Comparison of ENCODE assay signal across 8 mouse cellular contexts in genomic region chr19:10895708-10896107, GRCm38 (mm10). TPM values are rescaled to one million over a fixed set of nuclear protein-coding genes. Genes with fewer than 3 reads are reported as not detected.
DNase-seq lines count a peak whose midpoint lies in the region; ATAC-seq and TF ChIP-seq lines count a peak whose summit lies in the region.

No protein-coding gene starts in this region.

- peak overlapping the region; percentile 72 for H3K27ac ChIP-seq in kidney, adult 2 months (ENCODE audit: insufficient read depth, low read depth, low read length)
- peak overlapping the region; percentile 78 for H3K27ac ChIP-seq in MEL (ENCODE audit: control insufficient read depth, low read depth, low read length)
- peak overlapping the region; percentile 88 for H3K27ac ChIP-seq in liver, embryonic 12.5 days

- TF ChIP-seq POLR2A in kidney, adult 2 months (IDR thresholded peaks at IDR 0.05; ENCODE audit: low read depth, low read length): no peak
- TF ChIP-seq POLR2A in MEL (IDR thresholded peaks at IDR 0.05; ENCODE audit: control insufficient read depth in 1 of 2, insufficient read depth in 1 of 2, low read depth in 1 of 2, low read length in 2 of 2, poor library complexity in 1 of 2): no peak

- no peak for TF ChIP-seq RAD21 in MEL (IDR thresholded peaks at IDR 0.05; ENCODE audit: low read depth, low read length)

- no peaks in the 10 kb centered on the region for H3K9me3 ChIP-seq in MEL (replicated peaks; ENCODE audit: insufficient read depth, low read length)
- H3K9me3 ChIP-seq in liver, embryonic 12.5 days (replicated peaks): no peaks in the 10 kb centered on the region

- no peaks in the 10 kb centered on the region for H3K27me3 ChIP-seq in kidney, adult 2 months (replicated peaks; ENCODE audit: control insufficient read depth, insufficient read depth, low read length)
- no peaks in the 10 kb centered on the region; a peak in 1 of 4 replicates for H3K27me3 ChIP-seq in MEL (ENCODE audit: control insufficient read depth in 1 of 2, insufficient read depth in 2 of 2, low read length in 2 of 2)
- H3K27me3 ChIP-seq in liver, embryonic 12.5 days (replicated peaks): no peaks in the 10 kb centered on the region

- no peaks in the 10 kb centered on the region for H3K36me3 ChIP-seq in kidney, adult 2 months (ENCODE audit: control insufficient read depth, insufficient read depth, low read length)
- H3K36me3 ChIP-seq in MEL (ENCODE audit: control insufficient read depth in 1 of 2, insufficient read depth in 2 of 2, low read length in 2 of 2): peaks cover 3 to 13% of the 10 kb centered on the region in 2 experiments; a peak in 3 of 4 replicates
- peaks cover 35% of the 10 kb centered on the region for H3K36me3 ChIP-seq in liver, embryonic 12.5 days

- WGBS in kidney, adult 2 months: under 1% methylated on average over 16 of the region's 16 CpGs
- WGBS in liver, embryonic 12.5 days (ENCODE audit: insufficient replicate concordance): 1% methylated on average over 16 of the region's 16 CpGs

- no peak for DNase-seq in kidney, adult 2 months
- DNase-seq in kidney, adult 8-10 months: no peak
- DNase-seq in MEL (ENCODE audit: low read depth, low spot score): no peak
- DNase-seq in fibroblast of lung, adult 2 months (ENCODE audit: low read depth): peak; percentile 57
- no peak for DNase-seq in left cerebral cortex, adult 11 months (ENCODE audit: low spot score)
- no peak for DNase-seq in right cerebral cortex, postnatal 10 days (ENCODE audit: low spot score in 2 of 2)
- DNase-seq in gastrocnemius, postnatal 36 days: no peak

- ATAC-seq in liver, embryonic 12.5 days: no peak

- TF ChIP-seq CTCF in kidney, adult 2 months (conservative IDR thresholded peaks at IDR 0.05; ENCODE audit: insufficient read depth, insufficient read length, low read depth, low read length): no peak
- no peak for TF ChIP-seq CTCF in MEL (IDR thresholded peaks at IDR 0.05 in 2 of 3, conservative IDR thresholded peaks at IDR 0.05 in 1 of 3; ENCODE audit: control insufficient read depth in 1 of 3, insufficient read depth in 1 of 3, low read depth in 2 of 3, low read length in 3 of 3, poor library complexity in 1 of 3, severe bottlenecking in 1 of 3)

- intact Hi-C loops in gastrocnemius, postnatal 36 days (cut with DNase I): loop anchor here (2.0 kb wide), 1 partner anchor 15 kb away; no protein-coding TSS in a partner anchor

- peak overlapping the region; percentile 93 for H3K4me2 ChIP-seq in liver, embryonic 12.5 days

- peak overlapping the region; percentile 97 for H3K9ac ChIP-seq in MEL (ENCODE audit: control insufficient read depth, low read depth, low read length, poor library complexity, severe bottlenecking)
- H3K9ac ChIP-seq in liver, embryonic 12.5 days: peak overlapping the region; percentile 85

- no peak for TF ChIP-seq EP300 in MEL (IDR thresholded peaks at IDR 0.05; ENCODE audit: low read depth in 1 of 2, low read length in 2 of 2)

- H3K4me3 ChIP-seq in kidney, adult 2 months (ENCODE audit: insufficient read depth, low read depth, low read length): peak overlapping the region; percentile 89
- H3K4me3 ChIP-seq in MEL (ENCODE audit: control insufficient read depth in 1 of 2, insufficient read depth in 1 of 2, low read depth in 2 of 2, low read length in 2 of 2): peak overlapping the region; percentile 69 to 97
- peak overlapping the region; percentile 88 for H3K4me3 ChIP-seq in liver, embryonic 12.5 days

- H3K79me2 ChIP-seq in MEL (ENCODE audit: control insufficient read depth, insufficient read depth, low read length, poor library complexity): peaks cover 35% of the 10 kb centered on the region

- peaks cover 4% of the 10 kb centered on the region; the same call in 1 of the 2 replicates for H3K4me1 ChIP-seq in kidney, adult 2 months (ENCODE audit: control insufficient read depth, insufficient read depth, low read length)
- H3K4me1 ChIP-seq in MEL (ENCODE audit: control insufficient read depth in 1 of 2, insufficient read depth in 2 of 2, low read length in 2 of 2): peaks cover 0 to 7% of the 10 kb centered on the region in 2 experiments; a peak in 1 of 4 replicates
- peaks cover 27% of the 10 kb centered on the region for H3K4me1 ChIP-seq in liver, embryonic 12.5 days

TF ChIP-seq in MEL, 35 proteins besides CTCF, POLR2A, EP300 and RAD21:
- TF ChIP-seq MYC (IDR thresholded peaks at IDR 0.05; ENCODE audit: low read depth, low read length) (no peak; the same call in 1 of the 2 replicates), MEF2A (IDR thresholded peaks at IDR 0.05; ENCODE audit: extremely low read depth, insufficient replicate concordance, low read depth, low read length, poor library complexity, severe bottlenecking) (no peak), KAT2A (conservative IDR thresholded peaks at IDR 0.05; ENCODE audit: low read depth, low read length) (0 out of 2 replicates have a peak, but pooled peaks have one; percentile 23), ETS1 (IDR thresholded peaks at IDR 0.05; ENCODE audit: low read depth, low read length) (no peak), CHD1 (IDR thresholded peaks at IDR 0.05; ENCODE audit: low read depth, low read length) (0 out of 2 replicates have a peak, but pooled peaks have one; percentile 54), BHLHE40 (IDR thresholded peaks at IDR 0.05; ENCODE audit: borderline replicate concordance, low read depth, low read length) (no peak)

RNA-seq across cellular contexts. Expression of gene Prpf19, which starts 0.7 kb away (rescaled TPM):
- polyA plus RNA-seq in kidney, adult 2 months (2012; rRNA removed): 175 and 188 TPM in 2 replicates
- 154 and 158 TPM in 2 replicates for total RNA-seq in MEL (2012; rRNA removed)
- polyA plus RNA-seq in MEL (2012; ENCODE audit: insufficient read depth in 1 of 2, insufficient read length in 2 of 2, low read depth in 1 of 2, low replicate concordance in 2 of 2, missing spikeins in 1 of 2): 100 to 1,000 TPM; 128 to 363 TPM
- 24.1 and 25.6 TPM in 2 replicates for polyA plus RNA-seq in liver, embryonic 12.5 days (2016; fragmentation: Nextera tagmentation; extraction: Ambion mirVana)
- total RNA-seq in gastrocnemius, postnatal 36 days (2021): 100 to 1,000 TPM; 140 to 166 TPM

RNA-seq across cellular contexts. Expression of gene Tmem109, which starts 13.9 kb away (rescaled TPM):
- polyA plus RNA-seq in kidney, adult 2 months (2012; rRNA removed): 101 and 124 TPM in 2 replicates
- 20.6 and 30.4 TPM in 2 replicates for total RNA-seq in MEL (2012; rRNA removed)
- 10 to 100 TPM in 1 of 2 experiments, not detected in 1; 42.4 TPM for polyA plus RNA-seq in MEL (2012; ENCODE audit: insufficient read depth in 1 of 2, insufficient read length in 2 of 2, low read depth in 1 of 2, low replicate concordance in 2 of 2, missing spikeins in 1 of 2)
- polyA plus RNA-seq in liver, embryonic 12.5 days (2016; fragmentation: Nextera tagmentation; extraction: Ambion mirVana): 28.2 and 28.5 TPM in 2 replicates
- total RNA-seq in gastrocnemius, postnatal 36 days (2021): 100 to 1,000 TPM; 218 to 234 TPM

RNA-seq across cellular contexts. Expression of gene Zp1, which starts 24.7 kb away (rescaled TPM):
- polyA plus RNA-seq in kidney, adult 2 months (2012; rRNA removed): 0.05 TPM in 1 of 2 replicates, not detected in the other
- not detected in 2 replicates for total RNA-seq in MEL (2012; rRNA removed)
- polyA plus RNA-seq in MEL (2012; ENCODE audit: insufficient read depth in 1 of 2, insufficient read length in 2 of 2, low read depth in 1 of 2, low replicate concordance in 2 of 2, missing spikeins in 1 of 2): not detected
- polyA plus RNA-seq in liver, embryonic 12.5 days (2016; fragmentation: Nextera tagmentation; extraction: Ambion mirVana): not detected in 2 replicates
- total RNA-seq in gastrocnemius, postnatal 36 days (2021): not detected

RNA-seq across cellular contexts. Expression of gene Tmem132a, which starts 26.0 kb away (rescaled TPM):
- 12.1 and 15.8 TPM in 2 replicates for polyA plus RNA-seq in kidney, adult 2 months (2012; rRNA removed)
- total RNA-seq in MEL (2012; rRNA removed): not detected in 2 replicates
- not detected for polyA plus RNA-seq in MEL (2012; ENCODE audit: insufficient read depth in 1 of 2, insufficient read length in 2 of 2, low read depth in 1 of 2, low replicate concordance in 2 of 2, missing spikeins in 1 of 2)
- 10.6 TPM in 2 replicates for polyA plus RNA-seq in liver, embryonic 12.5 days (2016; fragmentation: Nextera tagmentation; extraction: Ambion mirVana)
- total RNA-seq in gastrocnemius, postnatal 36 days (2021): 1 to 10 TPM; 5.3 to 6.0 TPM

RNA-seq across cellular contexts. Expression of gene Ptgdr2, which starts 41.3 kb away (rescaled TPM):
- 0.05 TPM in 1 of 2 replicates, not detected in the other for polyA plus RNA-seq in kidney, adult 2 months (2012; rRNA removed)
- total RNA-seq in MEL (2012; rRNA removed): 0.33 and 0.46 TPM in 2 replicates
- under 1 TPM in 1 of 2 experiments, not detected in 1; 0.31 TPM for polyA plus RNA-seq in MEL (2012; ENCODE audit: insufficient read depth in 1 of 2, insufficient read length in 2 of 2, low read depth in 1 of 2, low replicate concordance in 2 of 2, missing spikeins in 1 of 2)
- polyA plus RNA-seq in liver, embryonic 12.5 days (2016; fragmentation: Nextera tagmentation; extraction: Ambion mirVana): 0.05 and 0.06 TPM in 2 replicates
- not detected for total RNA-seq in gastrocnemius, postnatal 36 days (2021)
